Mouse (Mus musculus) heart, postnatal 0 days (tissue): ENCODE data around the gene Hibadh.

ENCODE experiments used
- CTCF ChIP-seq: IDR thresholded peaks from 2 replicates; pipeline ENCODE4 v1.5.1; 2016; ENCODE audit warnings: antibody characterized with exemption, control low read depth, low read depth
- EP300 ChIP-seq: IDR thresholded peaks from 2 replicates; pipeline ENCODE4 v1.6.1; 2016; ENCODE audit warnings: antibody characterized with exemption, low read depth

DNA sequence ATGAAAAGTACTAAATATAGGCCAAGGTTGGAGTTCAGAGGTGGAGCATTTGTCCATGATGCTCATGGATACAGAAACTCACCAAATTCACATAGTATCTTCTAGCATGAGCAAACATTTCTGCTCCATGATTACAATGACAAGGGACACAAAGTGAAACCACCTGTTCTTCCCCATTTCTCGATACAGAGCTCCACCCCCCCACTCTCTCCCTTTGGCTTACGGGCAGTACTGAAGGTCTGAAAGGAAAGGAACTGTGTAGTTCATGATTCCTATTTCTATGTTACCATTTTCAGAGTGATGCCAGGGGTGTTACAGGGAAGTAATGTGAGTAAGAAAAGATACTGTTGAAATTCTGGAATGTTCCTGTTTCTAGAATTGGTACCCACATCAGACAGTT is 32.4 kb upstream of the Hibadh start:
- no peak for TF ChIP-seq CTCF
- no peak for TF ChIP-seq EP300
